Mouse (Mus musculus) heart, postnatal 0 days (tissue): ENCODE measurements around the gene Thsd7a. TPM values are rescaled to one million over a fixed set of nuclear protein-coding genes. Genes with fewer than 3 reads are reported as not detected.

ENCODE experiments used
- ATAC-seq: fragments of 200-750 bp; cut with Nextera tagmentation; 2 replicates; pipeline ENCODE4 v1.8.0; 2017; ENCODE audit warnings: low read depth, moderate number of reproducible peaks, moderate library complexity; ENCODE audit not compliant: insufficient read depth
- DNase-seq: peaks from one replicate; pipeline ENCODE4 v3.0.0-alpha.2; 2016; ENCODE audit warnings: low spot score
- H3K27ac ChIP-seq: fragments of 300-500 bp; sonication (generic); 2 replicates; pipeline ENCODE4 v1.5.1; 2014; ENCODE audit warnings: low read depth, mild to moderate bottlenecking
- H3K27me3 ChIP-seq: fragments of 300-500 bp; sonication (generic); 2 replicates; pipeline ENCODE4 v1.6.1; 2014; ENCODE audit warnings: low read length, mixed read lengths; ENCODE audit not compliant: control insufficient read depth, insufficient read depth
- H3K36me3 ChIP-seq: fragments of 300-500 bp; sonication (generic); replicated peaks from 2 replicates; pipeline ENCODE4 v1.6.1; 2014; ENCODE audit warnings: low read length, mixed read lengths; ENCODE audit not compliant: control insufficient read depth, insufficient read depth
- H3K4me1 ChIP-seq: fragments of 300-500 bp; sonication (generic); 2 replicates; pipeline ENCODE4 v1.6.1; 2014; ENCODE audit warnings: antibody characterized with exemption; ENCODE audit not compliant: control insufficient read depth, insufficient read depth
- H3K4me2 ChIP-seq: fragments of 300-500 bp; sonication (generic); 2 replicates; pipeline ENCODE4 v1.6.1; 2014; ENCODE audit warnings: low read depth, mild to moderate bottlenecking, low read length, moderate library complexity
- H3K4me3 ChIP-seq: fragments of 300-500 bp; sonication (generic); 2 replicates; pipeline ENCODE4 v1.5.1; 2014; ENCODE audit warnings: low read depth, low read length
- H3K9ac ChIP-seq: fragments of 300-500 bp; sonication (generic); replicated peaks from 2 replicates; pipeline ENCODE4 v1.6.1; 2014; ENCODE audit warnings: low read depth, low read length, mixed read lengths
- H3K9me3 ChIP-seq: fragments of 300-500 bp; sonication (generic); replicated peaks from 2 replicates; pipeline ENCODE4 v1.6.1; 2016; ENCODE audit warnings: low read length; ENCODE audit not compliant: control insufficient read depth
- CTCF ChIP-seq: IDR thresholded peaks from 2 replicates; pipeline ENCODE4 v1.5.1; 2016; ENCODE audit warnings: antibody characterized with exemption, control low read depth, low read depth
- EP300 ChIP-seq: IDR thresholded peaks from 2 replicates; pipeline ENCODE4 v1.6.1; 2016; ENCODE audit warnings: antibody characterized with exemption, low read depth
- WGBS: fragments of 180-500 bp; shearing (Covaris S2); extraction: QIAGEN DNeasy Blood & Tissue Kit; methylation state at CpG from one replicate; pipeline ENCODE4 v1.1.7; 2014; 5-methylcytosine and 5-hydroxymethylcytosine counted together
- polyA plus RNA-seq: library from polyadenylated mRNA; unstranded; fragments of >200 nt; fragmentation: Nextera tagmentation; extraction: Ambion mirVana; gene quantifications from 2 replicates; pipeline ENCODE4 v1.2.1, GENCODE M21; 2015
- total RNA-seq: library from RNA; depleted of rRNA; stranded (reverse); fragments of >200 nt; gene quantifications from 2 replicates; pipeline ENCODE4 v1.2.3, GENCODE M21; 2014; ENCODE audit warnings: low replicate concordance

Thsd7a gene
- total and polyA plus RNA-seq, 2 experiments from 2014 or later: 2.2 to 4.5 TPM

GRCm38 (mm10) chr6:12693239-12693638, 56.0 kb downstream of the Thsd7a start:
- TF ChIP-seq CTCF (no peak), EP300 (no peak)
- H3K9ac ChIP-seq: no peak overlapping the region
- H3K27ac ChIP-seq: no peak overlapping the region
- no peak for ATAC-seq
- H3K4me1 ChIP-seq: no peaks in the 10 kb centered on the region
- no peaks in the 10 kb centered on the region for H3K36me3 ChIP-seq
- no peaks in the 10 kb centered on the region for H3K9me3 ChIP-seq
- no peak overlapping the region for H3K4me2 ChIP-seq
- H3K27me3 ChIP-seq: no peaks in the 10 kb centered on the region
- DNase-seq: no peak
- H3K4me3 ChIP-seq: no peak overlapping the region
- 89% methylated on average over 3 of the region's 3 CpGs for WGBS

- Histone ChIP-seq H3K27me3 (no peaks in the 10 kb centered on the region), H3K27ac (no peak overlapping the region), H3K4me2 (no peak overlapping the region), H3K9me3 (no peaks in the 10 kb centered on the region), H3K4me1 (no peaks in the 10 kb centered on the region), H3K4me3 (no peak overlapping the region), H3K36me3 (no peaks in the 10 kb centered on the region), H3K9ac (no peak overlapping the region)
- DNase-seq (no peak), ATAC-seq (no peak)
- WGBS: 43% methylated on average over 1 of the region's 1 CpGs
- no peak for TF ChIP-seq CTCF
- no peak for TF ChIP-seq EP300
These were observed 99.6 kb downstream of the Thsd7a start for GRCm38 (mm10) chr6:12649633-12650032.

GRCm38 (mm10) chr6:12628637-12629246, 120.5 kb downstream of the Thsd7a start:
- H3K36me3 ChIP-seq: no peaks in the 10 kb centered on the region
- no peaks in the 10 kb centered on the region for H3K4me1 ChIP-seq
- H3K4me3 ChIP-seq: no peak overlapping the region
- ATAC-seq: no peak
- H3K4me2 ChIP-seq: no peak overlapping the region
- H3K27ac ChIP-seq: no peak overlapping the region
- TF ChIP-seq CTCF: no peak
- no peak for TF ChIP-seq EP300
- 79% methylated on average over 11 of the region's 11 CpGs for WGBS
- no peaks in the 10 kb centered on the region for H3K27me3 ChIP-seq
- H3K9ac ChIP-seq: no peak overlapping the region
- no peaks in the 10 kb centered on the region for H3K9me3 ChIP-seq
- no peak for DNase-seq

- Histone ChIP-seq H3K27ac (no peak overlapping the region), H3K9me3 (no peaks in the 10 kb centered on the region), H3K4me3 (no peak overlapping the region), H3K27me3 (no peaks in the 10 kb centered on the region), H3K4me1 (no peaks in the 10 kb centered on the region), H3K9ac (no peak overlapping the region), H3K4me2 (no peak overlapping the region), H3K36me3 (no peaks in the 10 kb centered on the region)
- ATAC-seq (no peak), DNase-seq (no peak)
- WGBS: 91% methylated on average over 13 of the region's 13 CpGs
- TF ChIP-seq EP300 (no peak), CTCF (no peak)
These were observed 142.5 kb downstream of the Thsd7a start for GRCm38 (mm10) chr6:12606638-12607246.

- H3K36me3 ChIP-seq: no peaks in the 10 kb centered on the region
- H3K9ac ChIP-seq: no peak overlapping the region
- 82% methylated on average over 2 of the region's 2 CpGs for WGBS
- H3K4me1 ChIP-seq: no peaks in the 10 kb centered on the region
- no peaks in the 10 kb centered on the region for H3K9me3 ChIP-seq
- no peak for ATAC-seq
- no peak for DNase-seq
- no peak overlapping the region for H3K4me2 ChIP-seq
- H3K27ac ChIP-seq: no peak overlapping the region
- H3K4me3 ChIP-seq: no peak overlapping the region
- TF ChIP-seq CTCF: no peak
- TF ChIP-seq EP300: no peak
- no peaks in the 10 kb centered on the region for H3K27me3 ChIP-seq
These were observed 146.3 kb downstream of the Thsd7a start for GRCm38 (mm10) chr6:12602927-12603326.

- Histone ChIP-seq H3K4me3 (no peak overlapping the region), H3K9ac (no peak overlapping the region), H3K36me3 (no peaks in the 10 kb centered on the region), H3K27me3 (no peaks in the 10 kb centered on the region), H3K27ac (no peak overlapping the region), H3K4me2 (no peak overlapping the region), H3K9me3 (no peaks in the 10 kb centered on the region), H3K4me1 (no peaks in the 10 kb centered on the region)
- TF ChIP-seq CTCF (no peak), EP300 (no peak)
- DNase-seq (no peak), ATAC-seq (no peak)
- WGBS: 77% methylated on average over 4 of the region's 4 CpGs
These were observed 147.0 kb downstream of the Thsd7a start for GRCm38 (mm10) chr6:12602161-12602560.
